Mouse (Mus musculus) right cerebral cortex, adult 2 months (tissue): ENCODE measurements around the gene Carmil3.
A peak's percentile ranks its signal among the peaks of the same experiment; 100 is the strongest.

ENCODE experiments used
- DNase-seq, 2 experiments: peaks; one replicate each; pipeline ENCODE4 v3.0.0; 2021 to 2022; ENCODE audit warnings: low spot score in 2 of 2

Carmil3 gene

DNA sequence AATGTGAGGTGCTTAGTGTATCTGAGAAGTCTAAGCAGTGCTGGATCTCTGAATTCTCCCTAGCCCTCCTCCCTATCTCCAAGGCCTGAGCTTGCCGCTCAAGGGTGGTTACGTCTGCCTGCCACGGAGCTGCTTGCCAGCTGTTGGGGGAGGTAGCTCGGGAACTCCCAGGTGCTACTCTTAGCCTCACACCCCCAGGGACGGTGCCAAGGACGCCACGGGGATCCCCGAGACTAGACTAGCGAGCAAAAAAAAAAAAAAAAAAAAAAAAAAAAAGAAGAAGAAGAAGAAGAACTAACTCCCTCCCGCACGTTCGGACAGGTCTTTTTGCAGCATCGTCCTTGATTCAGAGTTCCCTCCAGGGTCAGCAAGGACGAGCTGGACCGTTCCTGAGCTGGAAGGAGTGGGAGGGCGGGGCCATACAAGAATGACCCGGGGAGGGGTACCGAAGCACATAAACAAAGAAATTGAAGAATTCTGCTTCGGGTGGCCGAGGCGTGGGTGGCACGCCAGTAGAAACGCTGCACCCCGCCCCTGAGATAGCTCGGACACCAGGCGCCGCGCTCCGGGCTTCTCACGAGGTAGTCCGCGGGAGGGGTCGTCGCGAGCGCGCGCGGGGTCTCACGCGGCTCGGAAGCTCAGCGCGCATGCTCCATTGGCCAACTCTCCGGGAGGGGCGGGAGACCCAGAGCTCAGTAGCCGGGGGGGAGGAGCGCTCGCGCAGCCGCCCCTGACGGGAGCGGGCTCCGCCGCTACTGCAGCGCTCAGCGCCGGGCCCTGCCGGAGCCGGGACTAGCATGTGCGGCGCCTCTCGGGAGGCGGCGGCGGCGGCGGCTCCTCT is at the start of gene Carmil3:
Carmil3 (plus strand) TSS at position 291 of the 841 bp plus-strand sequence.
- DNase-seq, result peak; percentile 81 to 88

DNA sequence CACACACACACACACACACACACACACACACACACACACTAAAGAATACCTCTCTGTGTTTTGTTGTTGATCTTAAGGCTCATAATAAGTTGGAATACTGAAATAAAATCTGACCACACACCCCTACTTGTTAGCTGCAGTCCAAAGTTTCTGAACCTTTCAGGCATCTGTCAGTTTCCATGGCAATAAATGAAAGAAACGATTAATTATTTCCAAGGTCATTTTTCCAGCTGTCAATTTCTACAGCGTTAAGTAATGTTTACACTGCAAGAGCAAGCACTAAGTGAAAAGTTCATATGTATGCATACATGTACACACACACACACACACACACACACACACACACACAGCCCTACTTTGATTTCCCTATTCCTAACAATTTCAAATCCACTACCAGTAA is 32.8 kb upstream of the Carmil3 start:
- DNase-seq, result no peak

- DNase-seq, result peak; percentile 72 to 77
These were observed 32.2 kb upstream of the Carmil3 start for GRCm38 (mm10) chr14:55458273-55458672.

DNA sequence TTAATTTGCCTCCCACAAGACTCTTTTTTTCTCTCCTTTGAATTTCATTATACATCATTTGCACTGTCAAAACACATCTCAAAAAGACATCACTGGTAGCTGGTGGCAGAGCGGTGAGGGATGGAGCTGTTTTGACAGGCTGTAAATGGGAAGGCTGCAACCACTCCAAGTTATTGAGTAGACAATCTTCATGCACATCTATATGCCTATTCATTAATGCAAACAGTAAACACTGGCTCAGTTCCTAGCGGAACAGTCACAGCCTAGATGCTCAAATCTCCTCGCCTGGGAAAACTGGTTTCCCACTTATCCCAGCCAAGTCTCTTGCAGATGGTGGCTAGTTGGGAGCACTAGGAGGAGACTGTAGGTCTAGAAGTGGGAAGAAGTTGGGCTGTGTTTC is 31.7 kb upstream of the Carmil3 start:
- no peak for DNase-seq

- no peak for DNase-seq
These were observed 30.7 kb upstream of the Carmil3 start for GRCm38 (mm10) chr14:55459796-55460195.

DNA sequence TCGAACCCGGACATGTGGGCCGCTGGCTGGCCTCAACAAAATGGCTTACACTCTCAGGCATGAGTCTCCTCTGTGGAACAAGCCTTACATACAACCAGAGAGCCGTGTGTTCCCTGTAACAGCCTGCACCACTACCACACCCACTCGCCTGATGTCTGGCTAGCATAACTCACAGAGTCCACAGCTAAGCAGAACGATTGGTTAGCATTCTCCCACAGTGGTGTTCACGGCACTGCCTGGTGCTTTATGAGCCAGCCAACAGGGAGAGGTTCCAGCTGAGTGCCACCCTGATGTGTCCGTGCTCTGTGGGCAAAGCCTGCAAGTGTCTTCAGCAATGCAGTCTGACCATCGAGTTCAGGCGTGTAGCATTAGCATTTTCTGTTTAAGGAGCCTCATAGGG is 30.2 kb upstream of the Carmil3 start:
- DNase-seq, result peak; percentile 30 to 50

- no peak for DNase-seq
These were observed 28.7 kb upstream of the Carmil3 start for GRCm38 (mm10) chr14:55461757-55462156.

DNA sequence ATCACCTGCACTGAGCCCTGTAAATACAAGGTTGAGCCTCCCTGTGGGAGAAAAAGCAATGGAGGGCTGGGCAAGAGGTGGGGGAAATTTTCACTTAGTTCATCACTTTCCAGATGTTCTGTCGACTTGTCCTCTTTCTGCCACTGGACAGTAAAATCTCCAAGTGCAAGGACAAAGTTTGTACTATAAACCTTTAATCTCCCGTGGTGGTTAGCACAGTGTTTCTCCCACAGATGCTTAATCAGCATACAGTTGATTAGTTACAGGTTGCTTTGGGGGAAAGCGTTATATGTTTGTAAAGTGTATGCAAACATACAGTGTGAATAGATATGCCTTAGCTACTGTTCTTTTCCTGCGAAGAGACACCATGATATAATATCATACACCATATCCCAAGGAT is 24.0 kb upstream of the Carmil3 start:
- no peak for DNase-seq

DNA sequence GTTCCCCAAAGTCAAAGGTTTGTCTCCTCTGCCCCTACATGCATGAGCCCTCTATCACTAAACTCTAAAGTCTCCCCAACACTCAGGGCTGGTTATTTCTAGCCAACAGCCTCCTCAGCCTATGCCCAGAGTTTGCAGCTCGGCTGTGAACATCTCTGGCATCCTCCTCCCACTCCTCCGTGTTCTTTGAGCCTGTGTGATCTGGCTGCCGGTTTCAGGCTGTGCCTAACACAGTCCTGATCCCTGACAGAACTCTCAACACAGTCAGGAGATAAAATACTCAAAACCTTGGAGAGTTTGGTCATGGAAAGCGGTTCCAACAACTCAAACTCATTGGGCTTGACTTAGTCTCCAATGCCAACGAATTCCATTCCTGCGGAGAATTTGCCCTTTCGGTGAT is 23.3 kb upstream of the Carmil3 start:
- no peak for DNase-seq

DNA sequence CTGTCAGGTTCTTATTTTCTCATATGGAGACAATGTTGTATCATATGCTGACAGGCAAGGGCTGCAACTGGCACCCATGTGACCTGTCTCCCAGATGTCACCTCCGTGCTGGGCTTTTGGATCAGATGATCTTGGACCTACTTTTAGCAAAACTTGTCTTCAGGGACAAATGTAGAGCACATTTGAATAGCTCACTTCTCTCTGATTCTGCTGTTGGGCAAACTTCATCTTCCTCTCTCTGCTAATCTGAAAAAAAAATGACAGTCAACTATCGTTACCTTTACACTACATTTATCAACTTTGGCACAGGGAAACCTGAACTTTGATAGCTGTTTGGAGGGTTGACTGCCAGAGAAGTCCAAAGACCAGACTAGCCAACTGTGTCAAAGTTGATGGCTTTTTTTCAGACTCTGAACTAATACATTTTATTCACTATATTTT is 22.1 kb upstream of the Carmil3 start:
- no peak for DNase-seq

DNA sequence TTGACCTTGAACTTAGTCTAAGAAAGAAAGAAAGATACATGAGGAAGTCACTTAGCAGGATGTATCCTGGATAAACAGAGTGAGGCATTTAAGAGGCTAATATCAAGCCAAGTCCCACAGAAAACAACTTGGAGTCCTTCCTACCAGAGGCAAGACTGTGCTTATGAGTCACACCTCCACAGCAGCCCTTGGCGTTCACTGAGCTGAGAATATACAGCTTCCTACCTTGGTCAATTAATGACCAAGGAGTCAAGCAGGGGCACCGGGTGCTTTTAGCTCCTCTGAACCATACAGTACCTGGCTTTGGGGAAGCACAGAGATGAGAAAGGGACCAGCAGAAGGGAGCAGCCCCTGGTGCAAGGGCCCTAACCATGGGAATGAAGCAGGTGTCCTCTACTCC is 21.4 kb upstream of the Carmil3 start:
- no peak for DNase-seq

- DNase-seq, result no peak
These were observed 20.6 kb upstream of the Carmil3 start for GRCm38 (mm10) chr14:55469821-55470220.

DNA sequence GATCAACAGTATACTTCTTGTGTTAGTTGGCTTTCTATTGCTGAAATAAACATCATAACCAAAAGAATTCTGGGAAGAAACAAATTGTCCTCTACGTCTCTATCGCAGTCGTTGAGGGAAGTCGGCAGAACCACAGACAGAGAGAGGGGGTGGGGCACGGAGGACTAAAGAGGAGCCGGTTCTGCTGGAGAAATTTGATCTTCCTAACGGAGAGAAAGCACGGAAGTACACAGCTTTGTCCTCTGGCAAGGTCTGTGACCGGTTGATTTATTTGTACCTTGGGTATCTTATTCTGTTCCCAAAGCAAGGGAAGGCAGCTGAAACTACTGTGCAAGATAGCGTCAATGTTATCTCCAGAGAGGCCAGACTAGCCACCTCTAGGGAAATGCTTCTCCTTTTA is 19.6 kb upstream of the Carmil3 start:
- DNase-seq, result no peak

DNA sequence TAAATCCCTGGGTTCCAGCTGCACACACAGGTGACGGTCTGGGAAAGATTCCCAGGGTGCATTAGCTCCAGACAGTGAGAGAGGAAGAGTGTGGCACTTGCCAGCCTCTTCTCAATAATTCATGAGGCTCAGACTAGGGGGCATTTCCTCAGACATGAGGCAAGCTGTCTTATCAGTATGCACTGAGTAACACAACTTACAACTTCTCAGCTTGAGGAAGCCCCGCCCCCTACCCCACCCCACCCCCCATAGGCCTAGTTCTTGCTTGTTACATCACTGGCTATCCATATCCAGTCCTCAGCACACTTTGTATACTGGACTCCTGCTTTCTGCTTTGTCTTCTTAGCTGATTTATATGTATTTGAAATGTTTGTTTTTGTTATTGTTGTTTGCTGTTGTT is 14.8 kb upstream of the Carmil3 start:
- no peak for DNase-seq

DNA sequence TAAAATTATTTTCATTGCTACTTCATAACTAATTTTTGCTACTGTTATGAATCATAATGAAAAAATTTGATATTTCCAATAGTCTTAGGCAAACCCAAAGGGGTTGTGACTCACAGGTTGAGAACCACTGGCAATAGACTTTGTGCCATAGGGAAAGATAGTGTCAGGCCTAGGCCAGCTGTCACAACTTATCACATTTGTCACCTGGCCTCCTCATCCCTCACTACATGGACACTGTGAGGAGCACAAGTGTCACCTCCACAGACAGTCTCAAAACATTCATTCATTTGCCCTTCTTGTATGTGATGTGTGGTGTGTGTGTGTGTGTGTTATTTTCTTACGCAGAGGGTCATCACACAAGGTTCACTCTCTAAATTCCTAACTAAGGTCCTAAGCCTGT is 13.0 kb upstream of the Carmil3 start:
- no peak for DNase-seq

DNA sequence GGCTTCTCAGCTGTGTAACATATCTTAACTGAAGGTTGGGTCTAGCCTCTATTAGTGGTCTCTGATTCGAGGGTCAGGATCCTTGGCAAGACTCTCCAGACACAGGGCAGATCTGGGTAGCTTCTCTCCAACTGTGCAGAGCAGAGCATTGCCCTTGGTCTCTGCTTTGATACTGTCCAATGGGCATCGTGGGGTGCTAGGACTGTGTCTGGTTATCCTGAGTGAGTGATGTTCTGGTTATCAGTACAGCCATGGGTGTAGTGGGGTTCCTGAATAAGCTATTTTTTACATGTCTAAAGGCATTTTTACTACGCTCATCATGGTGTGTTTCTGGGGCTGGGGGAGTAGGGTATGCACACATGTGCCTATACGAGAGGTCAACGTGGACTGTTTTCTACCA is 12.6 kb upstream of the Carmil3 start:
- DNase-seq, result no peak

GRCm38 (mm10) chr14:55478651-55479599 is 11.5 kb upstream of the Carmil3 start, which contains the start of gene Dhrs4:
Dhrs4 (plus strand) TSS chr14:55478758.
- peak; percentile 75 to 82 for DNase-seq

- no peak for DNase-seq
These were observed 10.8 kb upstream of the Carmil3 start for GRCm38 (mm10) chr14:55479629-55480028.

- no peak for DNase-seq
These were observed 5.9 kb upstream of the Carmil3 start for GRCm38 (mm10) chr14:55484430-55485085.

DNA sequence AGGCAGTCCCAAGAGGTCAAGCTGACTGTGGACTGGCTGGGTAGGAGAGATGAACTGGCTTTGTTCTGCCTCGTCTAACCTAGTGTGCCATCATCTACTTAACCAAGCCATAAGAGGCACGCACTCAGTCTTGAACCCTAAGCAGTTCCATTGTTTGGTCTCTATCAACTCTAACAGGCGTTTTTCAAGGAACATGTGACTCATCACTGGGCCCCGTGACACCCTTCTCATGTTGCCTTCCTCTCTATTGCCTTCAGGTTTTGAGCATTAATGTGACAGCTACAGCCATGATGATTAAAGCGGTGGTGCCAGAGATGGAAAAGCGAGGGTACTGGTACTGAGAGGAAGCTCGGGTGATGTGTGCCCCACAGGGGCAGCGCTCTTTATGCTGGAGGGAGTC is 3.6 kb upstream of the Carmil3 start:
- DNase-seq, result no peak

GRCm38 (mm10) chr14:55491291-55491833 is 911 bp downstream of the Carmil3 start:
- peak; percentile 53 to 56 for DNase-seq

DNA sequence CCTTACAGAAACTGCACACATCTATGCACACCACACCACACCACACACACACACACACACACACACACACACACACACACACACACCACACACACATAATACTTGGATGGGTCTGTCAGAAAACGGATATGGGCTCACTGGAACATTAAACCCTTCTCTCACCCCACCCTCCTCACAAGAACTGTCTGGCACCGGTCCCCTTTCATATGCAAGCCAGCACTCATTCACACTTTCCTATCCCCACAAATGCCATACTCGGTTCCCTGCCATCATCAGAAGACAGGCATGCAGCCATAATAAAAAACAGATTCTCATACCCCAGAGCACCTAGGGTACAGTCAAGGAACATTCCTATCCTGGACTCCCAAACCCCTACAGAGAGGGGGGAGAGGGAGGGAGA is 1.7 kb downstream of the Carmil3 start:
- DNase-seq, result no peak
